Mouse (Mus musculus) small intestine, adult 2 months (tissue): ENCODE results near the gene Cabp2.

ENCODE experiments used
- CTCF ChIP-seq: fragments of 200-500 bp; IDR thresholded peaks from 2 replicates; pipeline ENCODE4 v1.5.1; 2012; ENCODE audit warnings: low read depth, mild to moderate bottlenecking, control low read depth, inconsistent platforms, low read length, moderate library complexity, mixed read lengths; ENCODE audit not compliant: insufficient replicate concordance, insufficient read length; ENCODE audit errors: extremely low read depth
- POLR2A ChIP-seq: fragments of 200-500 bp; IDR thresholded peaks from 2 replicates; pipeline ENCODE4 v1.6.1; 2012; ENCODE audit warnings: low read depth, mild to moderate bottlenecking, control low read depth, inconsistent platforms, low read length, moderate library complexity

GRCm38 (mm10) chr19:4058581-4058980, 22.8 kb upstream of the Cabp2 start:
- TF ChIP-seq CTCF (no peak), POLR2A (no peak)
